Mouse (Mus musculus) adrenal gland, postnatal 10 days (tissue): Measurements from ENCODE around the gene Depp1. TPM values are rescaled to one million over a fixed set of nuclear protein-coding genes. Genes with fewer than 3 reads are reported as not detected.

Experiments
- DNase-seq: peaks from one replicate; pipeline ENCODE4 v3.0.0; 2021; ENCODE audit warnings: mixed read lengths
- microRNA-seq: library from miRNA; unstranded; fragments of <30 nt; microRNA quantifications from one replicate; pipeline ENCODE4 v1.2.0, GENCODE M21; 2021
- total RNA-seq, 2 experiments: library from RNA; stranded (reverse); gene quantifications; 2 replicates each; pipeline ENCODE4 v1.2.3; 2021

Depp1 gene
- total RNA-seq, 2 experiments from 2014 or later = 27.8 to 111 TPM

- DNase-seq = no peak
Observed at GRCm38 (mm10) chr6:116679563-116680288, 29.3 kb downstream of the Depp1 start.

GRCm38 (mm10) chr6:116682317-116682716, 31.9 kb downstream of the Depp1 start:
- no peak for DNase-seq

GRCm38 (mm10) chr6:116693639-116694038, 43.2 kb downstream of the Depp1 start:
- no peak for DNase-seq

DNA sequence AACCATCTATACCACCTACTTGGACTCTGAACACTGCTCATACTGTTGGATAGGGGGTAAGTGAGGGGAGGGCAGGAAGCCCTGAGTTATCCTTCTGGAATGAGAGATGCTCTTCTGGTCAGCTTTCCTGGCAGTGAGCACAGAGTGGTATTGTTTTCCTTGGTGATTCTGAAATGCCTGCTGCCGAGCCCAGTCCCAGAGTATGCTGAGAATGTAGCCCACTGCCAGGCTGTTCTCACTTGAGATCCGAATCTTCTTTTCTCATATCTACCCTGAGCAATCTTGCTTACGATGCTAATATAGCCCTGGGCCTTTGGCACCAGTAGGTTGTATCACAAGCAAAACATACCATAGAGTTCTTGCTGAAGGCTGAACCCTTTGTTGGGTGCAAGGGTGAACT, 43.9 kb downstream of the Depp1 start:
- no peak for DNase-seq

DNA sequence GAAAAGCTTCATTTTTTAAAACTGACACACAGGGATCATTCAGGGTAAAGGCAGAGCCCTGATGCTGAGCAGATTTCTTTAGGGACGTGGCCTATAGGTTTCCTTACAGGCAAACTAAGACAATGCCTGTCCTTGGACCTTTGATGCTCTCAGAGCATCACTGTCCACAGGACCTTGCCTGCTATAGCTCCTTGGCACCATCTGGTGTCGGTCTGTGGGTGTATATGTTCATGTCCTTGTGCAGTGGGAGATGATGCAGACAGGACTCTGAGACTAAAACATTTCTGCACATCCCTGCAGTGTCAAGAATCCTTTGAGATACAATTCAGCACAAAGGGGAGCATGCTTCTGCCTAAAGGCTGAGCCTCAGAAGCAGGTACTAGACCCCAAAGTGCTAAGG, 47.0 kb downstream of the Depp1 start:
- no peak for DNase-seq

GRCm38 (mm10) chr6:116697896-116698425, 47.6 kb downstream of the Depp1 start:
- no peak for DNase-seq

DNA sequence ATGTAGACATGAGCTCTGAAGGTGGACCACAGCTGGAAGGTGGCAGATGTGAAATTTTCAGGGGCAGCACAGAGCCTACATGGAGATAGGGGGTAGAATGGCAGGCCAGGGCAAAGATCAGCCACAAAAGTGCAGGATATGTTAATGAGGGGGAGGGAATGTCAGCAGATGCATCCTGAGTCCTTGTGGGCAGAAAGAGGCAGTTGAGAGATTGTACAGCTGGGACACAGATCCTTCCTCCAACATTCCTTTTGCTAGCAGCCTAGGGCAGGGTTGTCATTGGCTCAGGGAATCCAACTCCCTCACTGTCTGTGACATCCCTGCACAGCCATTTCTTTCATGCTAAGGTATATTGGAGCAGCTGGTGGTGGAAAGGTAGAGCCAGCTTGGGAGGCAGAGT, 50.4 kb downstream of the Depp1 start:
- DNase-seq = no peak

Small RNA genes lying within 50 kb of the gene (microRNA-seq; reads per million reads assigned to microRNA genes)
- gene Mir7043 = not detected

Other genes with a start within 250 kb of the Depp1 start
- 1 to 10 TPM; 2.1 TPM for gene Alox5, start 189.4 kb upstream of the Depp1 start, total RNA-seq
- gene Olfr211, start 161.5 kb upstream of the Depp1 start, total RNA-seq = not detected
- not detected for gene Olfr212, start 144.1 kb upstream of the Depp1 start, total RNA-seq
- not detected for gene Olfr213, start 112.2 kb upstream of the Depp1 start, total RNA-seq
- gene Gm5580, start 99.5 kb upstream of the Depp1 start, total RNA-seq = 1 to 10 TPM; 2.6 to 4.9 TPM
- gene Olfr214, start 96.4 kb upstream of the Depp1 start, total RNA-seq = not detected
- not detected for gene Olfr215, start 66.4 kb upstream of the Depp1 start, total RNA-seq
- 10 to 100 TPM; 26.2 to 27.4 TPM for gene Zfp422, start 21.6 kb upstream of the Depp1 start, total RNA-seq
- gene Rassf4, start 23.3 kb downstream of the Depp1 start, total RNA-seq = 1 to 10 TPM; 6.0 to 6.3 TPM
- gene Tmem72, start 66.3 kb downstream of the Depp1 start, total RNA-seq = under 1 TPM; 0.09 to 0.33 TPM